Mouse (Mus musculus) left cerebral cortex, adult 11 months (tissue): ENCODE data around the gene Mrpl2.
A peak's percentile ranks its signal among the peaks of the same experiment; 100 is the strongest.

Experiments used
- DNase-seq: peaks from one replicate; pipeline ENCODE4 v3.0.0; 2022; ENCODE audit warnings: low spot score

The Mrpl2 gene

DNA sequence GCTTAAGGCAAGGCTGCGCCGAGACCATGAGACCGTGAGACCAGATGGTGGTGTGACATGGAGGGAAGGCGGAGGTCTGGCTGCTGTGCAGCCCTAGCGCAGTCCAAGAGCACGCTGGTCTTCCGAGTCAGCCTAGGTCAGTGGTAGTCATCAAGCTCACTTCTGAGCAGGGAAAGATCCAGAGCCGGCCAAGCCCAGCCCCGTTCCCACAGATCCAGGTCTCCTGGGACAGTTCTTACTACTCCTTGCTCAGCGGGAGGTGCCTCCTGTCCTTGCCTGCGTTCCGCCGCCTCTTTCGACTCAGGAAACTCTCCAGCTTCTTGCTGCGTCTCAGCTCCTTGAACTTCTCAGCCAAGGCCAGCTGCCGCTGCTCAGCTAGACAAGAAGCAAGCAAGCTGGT is 21.7 kb downstream of the Mrpl2 start:
- DNase-seq: no peak

DNA sequence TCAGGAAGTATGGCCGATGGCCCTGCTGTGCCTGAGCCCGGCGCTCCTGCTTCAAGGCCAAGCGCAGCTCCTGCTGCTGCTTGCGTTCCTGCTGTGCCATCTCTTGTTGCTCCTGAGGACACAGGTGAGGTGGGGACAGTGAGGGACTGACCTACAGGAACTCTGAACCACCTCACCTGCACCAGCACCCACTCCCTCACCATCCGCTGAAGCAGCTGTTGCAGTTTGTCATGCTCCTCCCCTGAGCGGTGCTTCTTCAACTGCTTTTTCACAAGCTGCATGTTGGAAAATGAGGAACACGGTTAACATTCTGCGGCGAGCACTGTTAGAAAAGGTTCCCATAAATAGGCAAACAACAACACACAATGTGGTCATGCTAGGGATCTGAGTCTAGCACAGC is 23.9 kb downstream of the Mrpl2 start:
- DNase-seq: no peak

DNA sequence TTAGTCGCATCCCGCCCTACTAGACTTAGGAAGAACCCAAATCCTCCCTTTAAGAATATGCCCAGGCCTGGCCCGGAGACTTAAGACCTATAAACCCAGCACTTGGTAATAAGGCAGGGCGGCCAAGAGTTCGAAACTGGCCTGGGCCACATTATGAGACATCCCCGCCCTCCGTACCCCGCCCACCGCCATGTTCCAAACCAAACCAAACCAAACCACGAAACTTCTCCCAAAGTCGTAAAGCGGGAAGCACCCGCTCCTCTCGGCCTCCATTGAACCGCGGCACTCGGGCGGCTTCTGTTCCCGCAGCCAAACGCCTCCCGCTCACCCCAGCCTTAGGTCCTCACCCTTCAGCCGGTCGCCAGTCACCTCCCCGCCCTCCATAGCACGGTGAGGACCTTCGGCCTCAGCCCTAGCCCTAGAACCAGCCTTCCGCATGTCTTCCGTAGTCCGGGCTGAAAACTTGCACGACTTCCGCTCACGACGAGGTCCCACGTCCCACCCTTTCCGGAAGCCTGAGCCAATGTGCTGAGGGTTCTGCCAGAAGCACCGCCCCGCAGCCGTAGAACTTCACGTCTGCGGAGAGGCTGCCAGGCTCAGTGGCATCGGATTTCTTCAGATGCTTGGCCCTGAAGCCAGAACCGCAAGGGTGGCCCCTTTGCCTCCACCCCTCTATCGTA is 28.0 kb downstream of the Mrpl2 start, which contains the start of gene Rrp36:
Rrp36 (minus strand) TSS at position 503 of the 680 bp plus-strand sequence.
- peak; percentile 82 for DNase-seq

DNA sequence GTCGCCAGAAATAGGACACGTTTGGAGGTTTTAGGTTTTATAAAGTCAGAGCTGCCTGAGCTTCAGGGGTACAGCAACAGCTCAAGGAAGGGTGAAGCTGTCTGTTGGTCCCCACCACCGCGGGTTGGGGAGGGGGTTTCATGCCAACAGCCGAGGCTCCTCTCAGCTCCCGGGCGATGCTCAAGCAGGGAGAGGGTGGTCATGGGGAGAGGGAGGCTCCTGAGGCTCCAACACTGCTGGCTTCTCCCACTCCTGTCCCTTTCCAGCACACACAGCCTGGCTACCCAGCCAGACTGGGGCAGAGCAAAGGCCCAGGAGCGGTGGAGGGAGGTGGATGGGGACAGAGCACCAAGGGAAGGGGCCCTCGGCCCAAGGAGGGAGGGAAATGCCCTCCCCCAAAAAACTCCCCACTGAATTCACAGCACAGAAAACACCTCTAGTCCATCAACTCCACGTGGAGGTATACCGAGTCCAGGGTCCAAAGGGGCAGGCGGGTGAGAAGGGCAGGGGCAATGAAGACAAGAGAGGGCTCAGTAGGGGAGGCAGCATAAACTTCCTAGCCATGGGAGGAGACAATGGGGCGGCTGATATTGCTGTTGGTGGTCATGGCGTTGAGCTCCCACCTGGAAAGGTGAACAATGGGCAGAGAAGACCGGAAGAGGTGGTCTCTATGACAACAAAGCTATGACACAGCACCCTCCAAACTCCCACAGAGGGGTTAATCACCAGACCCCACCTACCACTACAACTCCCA is 28.7 kb downstream of the Mrpl2 start:
- no peak for DNase-seq

DNA sequence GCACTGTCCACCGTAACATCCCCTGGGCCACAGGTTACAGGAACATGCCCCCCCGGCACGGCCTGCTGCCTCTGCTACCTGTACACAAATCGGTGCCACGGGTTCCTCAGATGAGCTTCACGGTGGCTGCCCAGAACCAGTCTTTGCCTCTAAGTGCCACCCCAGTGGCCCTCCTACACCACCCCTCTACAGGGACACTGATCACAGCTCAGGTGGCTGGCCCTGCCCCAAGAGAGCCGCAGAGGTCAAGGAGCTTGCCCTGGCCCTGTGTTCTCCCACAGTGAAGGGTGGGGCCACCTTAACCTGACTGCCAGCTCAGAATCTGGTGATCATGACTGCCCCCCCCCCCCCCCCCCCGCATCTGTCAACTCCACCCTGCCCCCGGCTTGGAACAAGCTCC is 32.4 kb downstream of the Mrpl2 start, which contains the start of gene Mea1:
Mea1 (plus strand) TSS at position 378 of the 400 bp plus-strand sequence.
- DNase-seq: no peak

DNA sequence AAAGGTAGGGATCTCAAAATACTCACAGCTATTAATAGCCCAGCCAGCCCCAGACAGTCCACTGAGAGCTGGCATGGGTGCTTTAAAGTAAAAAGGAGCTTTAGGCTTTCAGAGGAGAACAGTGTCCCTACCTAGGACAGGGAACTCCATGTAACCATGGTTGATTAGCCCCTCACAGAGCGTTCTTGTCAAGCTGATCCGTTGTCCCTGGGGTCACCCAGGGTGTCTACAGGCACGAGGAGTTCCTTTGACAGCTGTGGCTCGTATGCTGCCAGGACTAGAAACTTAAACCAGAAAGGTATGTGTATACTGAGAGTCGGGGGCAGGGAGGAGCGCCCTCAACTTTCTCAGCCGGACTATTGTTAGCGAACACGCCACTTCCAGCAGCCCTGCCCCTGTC is 32.9 kb downstream of the Mrpl2 start:
- no peak for DNase-seq

DNA sequence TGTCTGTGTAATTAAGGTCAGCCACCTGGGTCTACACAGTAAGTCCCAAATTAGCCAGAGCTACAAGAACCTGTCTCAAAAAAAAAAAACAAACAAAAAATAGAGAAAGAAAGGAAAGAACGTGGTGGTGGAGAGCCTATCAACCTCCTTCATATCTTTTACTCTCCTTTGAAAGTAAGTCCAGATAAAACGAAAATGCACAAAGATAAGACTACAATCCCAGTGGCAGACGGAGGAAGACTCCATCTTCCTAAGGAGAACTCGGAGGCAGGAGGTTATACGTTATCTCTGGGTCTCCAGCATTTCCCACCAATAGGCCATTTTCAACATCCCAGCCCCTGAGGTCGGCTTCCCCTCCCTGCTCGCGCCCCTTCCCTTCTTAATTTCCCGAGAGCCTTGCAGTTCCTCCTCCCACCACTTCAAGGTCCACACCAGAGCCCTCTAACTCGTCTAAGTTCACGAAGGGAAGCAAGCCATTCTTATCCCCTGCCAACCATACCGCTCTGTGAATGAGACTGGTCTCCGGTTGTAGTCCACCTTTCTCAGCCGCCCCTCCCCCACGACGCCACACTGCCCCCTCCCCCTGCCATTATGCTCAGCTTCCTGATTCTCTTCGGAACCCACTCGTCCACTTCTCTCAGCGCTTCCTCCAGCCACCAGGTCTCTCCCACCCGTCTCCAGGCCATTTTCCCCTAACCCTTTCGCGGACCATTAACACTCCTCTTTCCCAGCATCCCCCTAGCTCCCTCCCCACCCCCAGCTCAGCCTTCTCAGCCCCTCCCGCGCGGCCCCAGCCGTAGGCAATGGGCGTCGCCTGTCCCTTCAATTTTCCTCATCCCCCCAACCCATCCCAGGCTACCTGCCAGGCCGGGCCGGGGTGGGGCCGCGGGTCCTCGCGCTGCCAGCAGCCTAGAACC is 34.1 kb downstream of the Mrpl2 start:
- DNase-seq: no peak

DNA sequence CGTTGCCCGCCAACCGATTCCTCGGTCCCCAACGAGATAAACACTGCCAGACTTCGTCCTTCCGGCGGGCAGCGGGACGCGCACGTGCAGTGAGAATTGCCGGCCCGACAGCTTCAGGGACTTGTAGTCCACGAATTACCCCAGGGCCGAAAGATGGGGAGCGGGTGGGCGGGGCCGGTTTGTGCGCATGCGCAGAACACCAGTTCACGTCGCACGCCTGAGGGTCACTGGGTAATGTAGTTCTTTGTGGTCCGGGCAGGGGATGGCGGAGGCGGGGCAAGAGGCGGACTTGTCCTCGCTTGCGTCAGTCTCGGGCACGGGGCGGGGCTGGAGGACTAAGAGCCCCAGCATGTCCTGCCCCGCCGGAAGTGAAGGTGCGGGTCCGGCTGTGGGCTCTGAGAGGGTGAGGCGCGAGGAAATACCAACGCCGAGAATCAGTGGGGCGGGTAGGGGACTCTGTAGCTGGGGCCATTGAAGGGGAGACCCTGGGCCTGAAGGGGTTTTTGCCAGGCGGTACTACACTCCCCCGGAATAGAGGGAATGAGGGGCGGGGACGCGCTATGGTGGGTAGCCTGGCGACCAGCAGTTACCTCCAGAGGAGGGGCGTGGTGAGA is 34.8 kb downstream of the Mrpl2 start, which contains the start of gene Klhdc3:
Klhdc3 (minus strand) TSS at position 155 of the 614 bp plus-strand sequence.
- peak; percentile 94 for DNase-seq

DNA sequence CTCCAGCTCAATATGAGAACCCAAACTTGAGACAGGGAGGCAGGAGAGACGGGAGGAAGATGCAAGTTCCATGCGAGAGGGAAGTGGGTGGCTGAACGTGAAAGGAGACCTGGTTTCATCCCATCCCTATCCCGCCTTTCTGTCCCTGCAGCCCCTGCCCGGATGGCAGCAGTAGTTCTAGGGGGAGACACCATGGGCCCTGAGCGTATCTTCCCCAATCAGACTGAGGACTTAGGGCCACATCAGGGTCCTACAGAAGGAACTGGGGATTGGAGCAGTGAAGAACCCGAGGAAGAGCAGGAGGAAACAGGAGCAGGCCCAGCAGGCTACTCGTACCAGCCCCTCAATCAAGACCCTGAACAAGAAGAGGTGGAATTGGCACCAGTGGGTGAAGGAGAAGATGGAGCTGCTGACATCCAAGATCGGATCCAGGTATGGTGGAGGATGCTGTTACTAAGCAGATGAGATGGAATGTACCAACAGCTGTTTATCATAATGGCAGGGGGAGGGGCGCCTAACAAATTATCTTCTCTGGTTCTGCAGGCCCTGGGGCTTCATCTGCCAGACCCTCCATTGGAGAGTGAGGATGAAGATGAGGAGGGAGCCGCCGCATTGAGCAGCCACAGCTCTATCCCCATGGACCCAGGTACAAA is 35.6 kb downstream of the Mrpl2 start:
- no peak for DNase-seq

DNA sequence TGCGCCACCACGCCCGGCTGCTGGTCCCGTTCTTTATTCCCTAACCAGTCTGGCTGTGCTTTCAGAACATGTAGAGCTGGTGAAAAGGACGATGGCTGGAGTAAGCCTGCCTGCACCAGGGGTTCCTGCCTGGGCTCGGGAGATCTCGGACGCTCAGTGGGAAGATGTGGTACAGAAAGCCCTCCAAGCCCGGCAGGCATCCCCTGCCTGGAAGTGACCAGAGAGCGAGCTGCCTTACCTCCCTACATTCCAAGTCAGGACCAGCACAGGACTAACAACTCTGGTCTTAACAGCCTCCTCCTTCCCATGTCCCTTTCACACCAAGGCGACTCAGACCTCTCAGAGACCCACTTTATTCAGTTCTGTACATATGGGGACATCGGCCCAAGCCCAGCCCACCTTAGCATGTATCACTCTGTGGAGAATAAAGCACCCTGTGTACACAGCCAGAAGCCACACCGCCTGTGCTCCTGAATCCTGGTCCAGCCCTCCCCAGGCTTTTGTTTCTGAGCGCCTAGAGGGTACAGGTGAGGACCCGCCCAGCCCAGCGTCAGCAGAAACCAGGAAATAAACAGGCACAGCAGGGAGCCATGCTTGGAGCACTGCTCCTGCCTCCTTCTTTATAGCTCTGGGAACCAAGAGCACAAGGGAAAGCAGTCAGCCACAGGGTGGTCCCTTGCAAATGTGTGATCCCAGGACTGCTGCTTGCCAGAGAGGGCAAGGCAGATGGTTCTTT is 36.8 kb downstream of the Mrpl2 start:
- DNase-seq: no peak

DNA sequence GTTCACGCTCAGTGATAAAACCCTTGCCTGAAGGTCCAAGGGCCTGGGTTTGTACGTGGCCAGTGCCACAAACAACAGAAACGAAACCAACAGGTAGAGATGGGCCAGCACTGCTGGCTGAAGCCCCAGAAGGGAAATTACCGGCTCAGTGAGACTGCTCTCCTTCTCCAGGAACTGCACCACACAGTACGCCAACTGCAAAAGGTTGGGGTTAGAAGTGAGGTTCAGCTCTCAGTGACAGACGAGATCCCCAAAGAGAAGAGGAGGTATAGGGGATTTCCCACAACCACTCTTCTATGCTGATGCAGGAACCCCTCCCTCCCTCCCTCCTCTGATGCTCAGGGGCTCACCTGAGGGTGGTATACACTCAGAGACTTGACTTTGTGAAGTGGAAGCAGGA is 39.9 kb downstream of the Mrpl2 start:
- DNase-seq: no peak

DNA sequence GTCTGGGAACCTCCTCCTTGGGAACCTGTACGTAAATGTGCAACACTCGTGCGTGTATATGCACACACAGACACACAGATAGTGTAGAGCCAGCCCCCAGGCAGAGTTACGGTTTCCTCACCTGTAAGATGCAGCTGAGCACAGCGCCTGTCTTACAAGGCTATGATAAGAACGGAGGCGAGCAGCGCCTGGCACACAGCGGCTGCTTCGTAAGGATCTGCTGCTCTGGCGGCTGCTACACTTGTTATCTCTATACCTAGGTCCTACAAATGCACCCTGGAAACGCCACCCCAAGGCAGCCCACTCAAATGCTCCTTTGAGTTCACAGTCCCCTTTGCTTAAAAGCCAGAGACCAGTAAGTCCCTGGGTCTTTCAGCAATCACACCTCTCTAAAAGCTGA is 44.6 kb downstream of the Mrpl2 start:
- DNase-seq: no peak

DNA sequence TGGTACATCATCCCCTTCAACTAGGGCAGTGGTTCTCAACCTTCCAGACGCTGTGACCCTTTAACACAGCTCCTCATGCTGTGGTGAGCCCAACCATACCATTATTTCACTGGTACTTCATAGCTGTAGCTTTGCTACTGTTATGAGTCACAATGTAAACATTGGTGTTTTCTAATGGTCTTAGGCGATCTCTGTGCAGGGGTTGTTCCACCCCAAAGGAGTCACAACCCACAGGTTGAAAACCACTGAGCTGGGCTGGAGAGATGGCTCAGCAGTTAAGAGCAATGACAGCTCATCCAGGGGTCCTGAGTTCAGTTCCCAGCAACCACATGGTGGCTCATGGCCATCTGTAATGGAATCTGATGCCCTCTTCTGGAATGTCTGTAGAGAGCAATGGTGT is 45.4 kb downstream of the Mrpl2 start:
- DNase-seq: no peak

DNA sequence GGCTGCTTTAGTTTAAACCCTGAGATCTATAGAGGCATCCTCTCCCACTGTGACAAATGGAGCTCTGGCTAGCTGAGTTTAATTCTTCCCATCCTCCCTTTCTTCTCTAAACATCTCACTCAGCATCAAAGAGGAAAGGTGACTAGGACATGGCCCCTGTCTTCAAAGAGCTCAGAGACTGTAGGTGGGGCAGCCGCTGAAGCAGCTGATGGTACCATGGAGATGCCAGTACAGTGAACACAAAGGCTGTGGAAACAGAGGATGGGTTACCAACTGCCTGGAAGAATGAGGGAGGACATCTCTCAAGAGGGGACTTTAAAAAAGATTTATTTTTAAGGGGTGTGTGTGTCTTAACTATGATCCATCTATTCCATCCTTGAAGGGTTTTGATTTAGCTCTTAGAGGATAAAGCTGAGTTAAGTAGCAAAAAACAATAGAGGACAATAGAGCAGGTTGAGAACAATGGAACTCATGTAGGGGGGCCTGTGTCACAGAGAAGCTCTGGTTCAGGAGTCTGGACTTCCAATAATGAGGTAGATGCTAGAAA is 48.6 kb downstream of the Mrpl2 start:
- DNase-seq: no peak

DNA sequence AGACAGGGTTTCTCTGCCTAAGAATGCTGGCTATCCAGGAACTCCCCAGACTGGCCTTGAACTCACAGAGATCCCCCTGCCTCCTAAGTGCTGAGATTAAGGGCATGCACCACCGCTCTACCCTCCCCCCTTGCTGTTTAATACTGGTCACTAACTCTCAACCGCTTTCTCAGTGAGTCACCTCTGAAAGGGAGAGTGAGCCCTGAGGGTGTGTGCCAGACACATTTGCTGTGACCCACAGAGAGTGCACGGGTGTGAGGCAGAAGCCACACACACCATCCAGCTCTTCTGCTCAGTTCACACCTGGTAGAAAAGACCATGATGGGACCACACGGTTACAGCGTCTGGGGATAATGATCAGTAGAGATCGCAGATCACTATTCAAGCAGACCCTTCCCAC is 52.5 kb downstream of the Mrpl2 start:
- DNase-seq: no peak

DNA sequence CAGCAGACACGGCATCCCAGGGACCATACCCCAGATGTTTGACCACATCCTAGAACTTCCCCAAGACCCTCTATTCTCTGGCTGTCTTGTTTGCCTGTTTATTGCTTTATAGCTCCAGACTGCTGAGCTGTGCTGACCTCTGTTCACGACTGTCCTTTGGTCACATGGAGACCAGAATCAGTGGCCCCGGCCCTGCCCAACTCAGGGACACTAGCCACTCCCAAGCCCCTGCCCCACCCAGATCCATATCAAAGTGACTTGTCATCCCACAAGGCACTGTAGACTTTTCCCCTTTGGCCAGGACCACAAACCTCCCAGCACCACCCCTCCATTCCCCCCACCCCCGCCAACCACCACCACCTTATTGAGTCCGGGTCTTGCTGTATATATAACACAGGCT is 53.2 kb downstream of the Mrpl2 start:
- DNase-seq: no peak
